Mouse (Mus musculus) myocyte (in vitro differentiated cells): Measurements from ENCODE around the gene Rnf215.

ENCODE experiments used
- MAX ChIP-seq: IDR thresholded peaks from one replicate; pipeline ENCODE4 v1.6.1; 2011; ENCODE audit warnings: low read depth, mild to moderate bottlenecking, control low read depth
- MYOD1 ChIP-seq, 3 experiments: IDR thresholded peaks; one replicate each; pipeline ENCODE4 v1.6.1; 2011; ENCODE audit warnings: control low read depth in 2 of 3, low read depth in 2 of 3, mild to moderate bottlenecking in 2 of 3, moderate library complexity in 1 of 3; ENCODE audit not compliant: insufficient read length in 2 of 3, control insufficient read depth in 1 of 3
- POLR2A ChIP-seq: IDR thresholded peaks from one replicate; pipeline ENCODE4 v1.6.1; 2011; ENCODE audit warnings: low read depth, mild to moderate bottlenecking, control low read depth, moderate library complexity; ENCODE audit not compliant: insufficient read length

DNA sequence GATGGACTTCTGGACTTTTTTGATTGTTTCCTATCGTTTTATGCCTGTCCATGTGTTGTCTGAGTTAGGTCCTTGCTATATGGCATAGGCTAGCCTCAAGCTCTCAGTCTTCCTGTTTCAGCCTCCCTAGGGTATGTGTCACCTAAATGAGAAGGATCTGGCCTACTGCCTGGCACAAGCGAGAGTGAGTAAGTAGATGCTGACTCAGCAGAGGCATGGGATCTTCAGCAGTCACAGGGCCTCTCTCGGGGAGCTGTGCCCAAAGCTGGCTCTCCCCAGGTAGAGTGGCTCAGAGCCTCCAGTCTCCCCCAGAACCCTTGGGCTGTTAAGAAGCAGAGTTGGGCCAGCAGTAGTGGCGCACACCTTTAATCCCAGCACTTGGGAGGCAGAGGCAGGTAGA is 7.3 kb downstream of the Rnf215 start:
- TF ChIP-seq MAX (no peak), POLR2A (no peak), MYOD1 (IDR thresholded peaks at IDR 0.05; ENCODE audit: control insufficient read depth in 1 of 3, insufficient read length in 2 of 3, low read depth in 2 of 3) (no peak)
